17 mouse cellular contexts compared by ENCODE assay signal in genomic region chr4:94785921-94786320, GRCm38 (mm10). TPM values are rescaled to one million over a fixed set of nuclear protein-coding genes. Genes with fewer than 3 reads are reported as not detected.
"Had no signal": no experiment of that assay in that cellular context is flagged by ENCODE, and none has a peak within 500 bp of the region (broad histone marks: within the 10 kb centered on the region; RNA-seq: fewer than 3 reads in every experiment).

No protein-coding gene starts in this region.

- H3K9me3 ChIP-seq: liver, embryonic 13.5 days; midbrain, embryonic 10.5 days; midbrain, embryonic 13.5 days; neural tube, embryonic 13.5 days had no signal

- H3K27ac ChIP-seq: kidney, postnatal 0 days; left cerebral cortex, adult 2 months; liver, embryonic 13.5 days; midbrain, embryonic 10.5 days; midbrain, embryonic 13.5 days; neural tube, embryonic 13.5 days had no signal

- H3K4me2 ChIP-seq: liver, embryonic 13.5 days; midbrain, embryonic 13.5 days; neural tube, embryonic 13.5 days had no signal

- H3K4me3 ChIP-seq: left cerebral cortex, adult 2 months; liver, embryonic 13.5 days; megakaryocyte, embryonic 14.5 days; midbrain, embryonic 10.5 days; midbrain, embryonic 13.5 days; myocyte; neural tube, embryonic 13.5 days had no signal

- H3K36me3 ChIP-seq: liver, embryonic 13.5 days; midbrain, embryonic 10.5 days; midbrain, embryonic 13.5 days; neural tube, embryonic 13.5 days had no signal

- H3K9ac ChIP-seq: liver, embryonic 13.5 days; midbrain, embryonic 13.5 days; neural tube, embryonic 13.5 days had no signal

- ATAC-seq: midbrain, embryonic 13.5 days; midbrain, embryonic 16.5 days had no signal

- DNase-seq: layer of hippocampus, postnatal 36 days; liver, embryonic 13.5 days; lung, adult 2 months; retina, postnatal 1 day; right cerebral cortex, postnatal 25 days; thymus, adult 18-20 months; thymus, postnatal 36 days had no signal

- H3K4me1 ChIP-seq: megakaryocyte, embryonic 14.5 days; midbrain, embryonic 13.5 days; neural tube, embryonic 13.5 days had no signal

- H3K27me3 ChIP-seq: liver, embryonic 13.5 days; megakaryocyte, embryonic 14.5 days; midbrain, embryonic 13.5 days; neural tube, embryonic 13.5 days had no signal

RNA-seq across cellular contexts. Expression of gene Tek, which starts 46.8 kb away (rescaled TPM):
- total RNA-seq: monocyte, adult 5-6 weeks; neutrophil, adult 5-6 weeks had no signal
